Mouse (Mus musculus) hindbrain, embryonic 14.5 days (tissue): Measurements from ENCODE around the gene Cdh26. TPM values are rescaled to one million over a fixed set of nuclear protein-coding genes. Genes with fewer than 3 reads are reported as not detected.
A peak's percentile ranks its signal among the peaks of the same experiment; 100 is the strongest.

Experiments
- ATAC-seq: fragments of 200-750 bp; cut with Nextera tagmentation; 2 replicates; pipeline ENCODE4 v1.8.0; 2017; ENCODE audit warnings: moderate number of reproducible peaks, mild to moderate bottlenecking, moderate TSS enrichment, moderate library complexity; ENCODE audit not compliant: low FRiP score
- DNase-seq: peaks from one replicate; pipeline ENCODE4 v3.0.0-alpha.2; 2015; ENCODE audit warnings: low spot score
- H3K27ac ChIP-seq: fragments of 300-500 bp; sonication (generic); 2 replicates; pipeline ENCODE4 v1.5.1; 2014; ENCODE audit warnings: mild to moderate bottlenecking, moderate library complexity
- H3K27me3 ChIP-seq: fragments of 300-500 bp; sonication (generic); 2 replicates; pipeline ENCODE4 v1.6.1; 2014; ENCODE audit warnings: mild to moderate bottlenecking, low read length, mixed read lengths; ENCODE audit not compliant: control insufficient read depth, insufficient read depth
- H3K36me3 ChIP-seq: fragments of 300-500 bp; sonication (generic); replicated peaks from 2 replicates; pipeline ENCODE4 v1.6.1; 2014; ENCODE audit not compliant: control insufficient read depth, insufficient read depth
- H3K4me1 ChIP-seq: fragments of 300-500 bp; sonication (generic); replicated peaks from 2 replicates; pipeline ENCODE4 v1.6.1; 2014; ENCODE audit warnings: antibody characterized with exemption, low read length, mixed read lengths; ENCODE audit not compliant: control insufficient read depth, insufficient read depth
- H3K4me2 ChIP-seq: fragments of 300-500 bp; sonication (generic); replicated peaks from 2 replicates; pipeline ENCODE4 v1.6.1; 2014; ENCODE audit warnings: mild to moderate bottlenecking, moderate library complexity
- H3K4me3 ChIP-seq: fragments of 300-500 bp; sonication (generic); replicated peaks from 2 replicates; pipeline ENCODE4 v1.5.1; 2014; ENCODE audit warnings: mild to moderate bottlenecking, low read length
- H3K9ac ChIP-seq: fragments of 300-500 bp; sonication (generic); 2 replicates; pipeline ENCODE4 v1.6.1; 2014
- H3K9me3 ChIP-seq: fragments of 300-500 bp; sonication (generic); 2 replicates; pipeline ENCODE4 v1.6.1; 2016; ENCODE audit warnings: low read length; ENCODE audit not compliant: control insufficient read depth
- WGBS: fragments of 180-500 bp; shearing (Covaris S2); extraction: QIAGEN DNeasy Blood & Tissue Kit; methylation state at CpG from one replicate; pipeline ENCODE4 v1.1.7; 2014; 5-methylcytosine and 5-hydroxymethylcytosine counted together
- polyA plus RNA-seq: library from polyadenylated mRNA; unstranded; fragments of >200 nt; fragmentation: Nextera tagmentation; extraction: Ambion mirVana; gene quantifications from 2 replicates; pipeline ENCODE4 v1.2.1, GENCODE M21; 2014

The Cdh26 gene
- polyA plus RNA-seq, 1 experiment from 2014 or later, result 0.21 TPM

GRCm38 (mm10) chr2:178513043-178513442, 82.7 kb downstream of the Cdh26 start:
- WGBS, result 66% methylated on average over 4 of the region's 4 CpGs
- no peak overlapping the region for H3K27ac ChIP-seq

GRCm38 (mm10) chr2:178513636-178514071, 83.3 kb downstream of the Cdh26 start:
- DNase-seq (no peak), ATAC-seq (peak; percentile 29; the same call in 1 of the 2 replicates)
- Histone ChIP-seq H3K36me3 (no peaks in the 10 kb centered on the region), H3K4me3 (no peak overlapping the region), H3K9ac (no peak overlapping the region), H3K27ac (no peak overlapping the region), H3K4me2 (no peak overlapping the region), H3K9me3 (no peaks in the 10 kb centered on the region), H3K4me1 (no peaks in the 10 kb centered on the region), H3K27me3 (no peaks in the 10 kb centered on the region)
- WGBS, result 46% methylated on average over 16 of the region's 16 CpGs

More at GRCm38 (mm10) chr2:178513043-178513442, 82.7 kb downstream of the Cdh26 start:
- no peak overlapping the region for H3K9ac ChIP-seq
- no peaks in the 10 kb centered on the region for H3K27me3 ChIP-seq
- H3K4me1 ChIP-seq, result no peaks in the 10 kb centered on the region
- H3K4me2 ChIP-seq, result no peak overlapping the region
- DNase-seq, result no peak
- H3K4me3 ChIP-seq, result no peak overlapping the region
- ATAC-seq, result no peak
- no peaks in the 10 kb centered on the region for H3K36me3 ChIP-seq
- no peaks in the 10 kb centered on the region for H3K9me3 ChIP-seq

GRCm38 (mm10) chr2:178516421-178516820, 86.1 kb downstream of the Cdh26 start:
- no peak for ATAC-seq
- Histone ChIP-seq H3K4me2 (no peak overlapping the region), H3K27me3 (no peaks in the 10 kb centered on the region), H3K36me3 (no peaks in the 10 kb centered on the region), H3K9me3 (no peaks in the 10 kb centered on the region), H3K9ac (no peak overlapping the region), H3K4me3 (no peak overlapping the region), H3K4me1 (no peaks in the 10 kb centered on the region), H3K27ac (no peak overlapping the region)
- no peak for DNase-seq
- 80% methylated on average over 5 of the region's 5 CpGs for WGBS

GRCm38 (mm10) chr2:178516941-178517340, 86.6 kb downstream of the Cdh26 start:
- Histone ChIP-seq H3K36me3 (no peaks in the 10 kb centered on the region), H3K9ac (no peak overlapping the region), H3K27me3 (no peaks in the 10 kb centered on the region), H3K4me2 (no peak overlapping the region), H3K9me3 (no peaks in the 10 kb centered on the region), H3K27ac (no peak overlapping the region), H3K4me1 (no peaks in the 10 kb centered on the region), H3K4me3 (no peak overlapping the region)
- WGBS, result 74% methylated on average over 9 of the region's 9 CpGs
- DNase-seq (no peak), ATAC-seq (no peak)

- DNase-seq (no peak), ATAC-seq (no peak)
- Histone ChIP-seq H3K36me3 (no peaks in the 10 kb centered on the region), H3K9me3 (no peaks in the 10 kb centered on the region), H3K4me1 (no peaks in the 10 kb centered on the region), H3K4me2 (no peak overlapping the region), H3K27me3 (no peaks in the 10 kb centered on the region), H3K27ac (no peak overlapping the region), H3K4me3 (no peak overlapping the region), H3K9ac (no peak overlapping the region)
- WGBS, result 88% methylated on average over 4 of the region's 4 CpGs
Measured at GRCm38 (mm10) chr2:178519321-178519720, 89.0 kb downstream of the Cdh26 start.

- H3K36me3 ChIP-seq, result no peaks in the 10 kb centered on the region
- no peak overlapping the region for H3K27ac ChIP-seq
- H3K9ac ChIP-seq, result no peak overlapping the region
- ATAC-seq (no peak), DNase-seq (no peak)
- no peak overlapping the region for H3K4me3 ChIP-seq
- no peaks in the 10 kb centered on the region for H3K9me3 ChIP-seq
- H3K4me2 ChIP-seq, result no peak overlapping the region
- H3K27me3 ChIP-seq, result no peaks in the 10 kb centered on the region
- 64% methylated on average over 2 of the region's 2 CpGs for WGBS
- H3K4me1 ChIP-seq, result no peaks in the 10 kb centered on the region
Measured at GRCm38 (mm10) chr2:178520216-178520615, 89.9 kb downstream of the Cdh26 start.

- ATAC-seq (no peak), DNase-seq (no peak)
- WGBS, result 35% methylated on average over 4 of the region's 4 CpGs
- Histone ChIP-seq H3K36me3 (no peaks in the 10 kb centered on the region), H3K4me3 (no peak overlapping the region), H3K27me3 (no peaks in the 10 kb centered on the region), H3K9me3 (no peaks in the 10 kb centered on the region), H3K9ac (no peak overlapping the region), H3K4me1 (no peaks in the 10 kb centered on the region), H3K4me2 (no peak overlapping the region), H3K27ac (no peak overlapping the region)
Measured at GRCm38 (mm10) chr2:178522331-178522730, 92.0 kb downstream of the Cdh26 start.

GRCm38 (mm10) chr2:178522786-178523185, 92.5 kb downstream of the Cdh26 start:
- no peaks in the 10 kb centered on the region for H3K27me3 ChIP-seq
- ATAC-seq, result no peak

GRCm38 (mm10) chr2:178526776-178527175, 96.4 kb downstream of the Cdh26 start:
- Histone ChIP-seq H3K4me3 (no peak overlapping the region), H3K9ac (no peak overlapping the region), H3K9me3 (no peaks in the 10 kb centered on the region), H3K4me2 (no peak overlapping the region), H3K4me1 (no peaks in the 10 kb centered on the region), H3K27ac (no peak overlapping the region), H3K36me3 (no peaks in the 10 kb centered on the region), H3K27me3 (no peaks in the 10 kb centered on the region)
- WGBS, result 89% methylated on average over 6 of the region's 6 CpGs
- ATAC-seq (no peak), DNase-seq (no peak)

More at GRCm38 (mm10) chr2:178522786-178523185, 92.5 kb downstream of the Cdh26 start:
- no peak for DNase-seq
- Histone ChIP-seq H3K9ac (no peak overlapping the region), H3K4me1 (no peaks in the 10 kb centered on the region), H3K4me2 (no peak overlapping the region), H3K36me3 (no peaks in the 10 kb centered on the region), H3K27ac (no peak overlapping the region), H3K4me3 (no peak overlapping the region), H3K9me3 (no peaks in the 10 kb centered on the region)
- 86% methylated on average over 1 of the region's 1 CpGs for WGBS

- no peak overlapping the region for H3K9ac ChIP-seq
- H3K27ac ChIP-seq, result no peak overlapping the region
- no peaks in the 10 kb centered on the region for H3K9me3 ChIP-seq
- H3K36me3 ChIP-seq, result no peaks in the 10 kb centered on the region
- no peaks in the 10 kb centered on the region for H3K27me3 ChIP-seq
- 75% methylated on average over 5 of the region's 5 CpGs for WGBS
- no peak for ATAC-seq
- no peak for DNase-seq
- H3K4me3 ChIP-seq, result no peak overlapping the region
- no peak overlapping the region for H3K4me2 ChIP-seq
- no peaks in the 10 kb centered on the region for H3K4me1 ChIP-seq
Measured at GRCm38 (mm10) chr2:178531226-178531625, 100.9 kb downstream of the Cdh26 start.
